Mouse (Mus musculus): ENCODE data around the gene Spata32. TPM values are rescaled to one million over a fixed set of nuclear protein-coding genes. Genes with fewer than 3 reads are reported as not detected.

Spata32 gene
- total and polyA plus RNA-seq, 2 experiments from 2014 or later = 1.5 to 1.6 TPM

DNA sequence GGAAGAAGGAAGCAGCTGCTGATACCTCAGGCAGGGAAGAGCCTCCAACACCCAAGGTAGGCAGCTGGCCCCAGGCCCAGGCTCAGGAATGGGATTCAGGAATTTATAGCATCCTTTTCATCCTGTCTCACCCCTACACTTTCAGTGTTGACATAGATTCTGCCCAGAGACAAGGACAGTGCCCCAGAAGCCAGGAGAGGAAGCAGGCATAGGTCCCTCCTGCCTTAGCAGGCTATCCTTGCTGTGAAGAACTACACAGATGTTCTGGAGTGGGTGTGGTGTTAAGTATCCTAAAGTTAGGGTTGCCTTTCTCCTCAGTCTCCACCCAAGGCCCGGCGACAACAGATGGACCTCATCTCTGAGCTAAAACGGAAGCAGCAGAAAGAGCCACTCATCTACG is 20.9 kb downstream of the Spata32 start:
- H3K4me1 ChIP-seq (ENCODE audit: insufficient read depth, low read length) = peaks cover 29% of the 10 kb centered on the region
- no peaks in the 10 kb centered on the region for H3K9me3 ChIP-seq (ENCODE audit: low read length)
- 0 out of 2 replicates have a peak, but pooled peaks cover 4% of the 10 kb centered on the region for H3K27me3 ChIP-seq (ENCODE audit: insufficient read depth, low read length)
- H3K4me3 ChIP-seq (ENCODE audit: low read length) = no peak overlapping the region
- no peak overlapping the region for H3K27ac ChIP-seq
- WGBS = 87% methylated on average over 4 of the region's 4 CpGs
- no peak overlapping the region for H3K4me2 ChIP-seq (ENCODE audit: low read depth, low read length)
- no peak overlapping the region for H3K9ac ChIP-seq (replicated peaks; ENCODE audit: low read length)
- DNase-seq (ENCODE audit: low spot score) (no peak), ATAC-seq (no peak)
- TF ChIP-seq CTCF (IDR thresholded peaks at IDR 0.05; ENCODE audit: low read depth) = no peak
- no peaks in the 10 kb centered on the region; the same call in 1 of the 2 replicates for H3K36me3 ChIP-seq (ENCODE audit: insufficient read depth, low read length)

DNA sequence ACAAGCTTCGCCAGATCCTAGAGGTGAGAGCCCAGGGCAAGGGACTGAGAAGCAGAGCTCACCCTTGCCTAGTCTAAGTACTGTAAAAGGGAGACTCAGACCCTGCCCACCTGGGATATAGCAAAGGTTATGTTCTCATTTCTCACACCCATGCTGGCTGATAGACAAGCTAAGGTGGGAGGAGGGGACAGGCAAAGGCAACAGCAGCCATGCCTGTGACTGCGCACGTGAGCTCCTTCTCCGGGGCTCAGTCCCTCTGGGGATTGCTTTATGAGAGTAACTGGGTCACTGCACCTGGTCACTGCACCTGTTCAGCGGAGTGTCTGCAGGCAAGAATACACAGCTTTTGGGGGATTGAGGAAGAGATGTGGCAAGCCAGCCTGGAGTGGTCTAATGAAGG is 22.6 kb downstream of the Spata32 start:
- ATAC-seq = no peak
- no peak for TF ChIP-seq CTCF (IDR thresholded peaks at IDR 0.05; ENCODE audit: low read depth)
- no peak overlapping the region for H3K4me2 ChIP-seq (ENCODE audit: low read depth, low read length)
- H3K36me3 ChIP-seq (ENCODE audit: insufficient read depth, low read length) = peaks cover 5% of the 10 kb centered on the region; the same call in 1 of the 2 replicates
- H3K27ac ChIP-seq = no peak overlapping the region
- H3K27me3 ChIP-seq (ENCODE audit: insufficient read depth, low read length) = peaks cover 9% of the 10 kb centered on the region; the same call in 1 of the 2 replicates
- no peak for DNase-seq (ENCODE audit: low spot score)
- WGBS = 72% methylated on average over 5 of the region's 5 CpGs
- H3K4me3 ChIP-seq (ENCODE audit: low read length) = no peak overlapping the region
- H3K9me3 ChIP-seq (ENCODE audit: low read length) = no peaks in the 10 kb centered on the region
- no peak overlapping the region for H3K9ac ChIP-seq (replicated peaks; ENCODE audit: low read length)
- H3K4me1 ChIP-seq (ENCODE audit: insufficient read depth, low read length) = peaks cover 26% of the 10 kb centered on the region

DNA sequence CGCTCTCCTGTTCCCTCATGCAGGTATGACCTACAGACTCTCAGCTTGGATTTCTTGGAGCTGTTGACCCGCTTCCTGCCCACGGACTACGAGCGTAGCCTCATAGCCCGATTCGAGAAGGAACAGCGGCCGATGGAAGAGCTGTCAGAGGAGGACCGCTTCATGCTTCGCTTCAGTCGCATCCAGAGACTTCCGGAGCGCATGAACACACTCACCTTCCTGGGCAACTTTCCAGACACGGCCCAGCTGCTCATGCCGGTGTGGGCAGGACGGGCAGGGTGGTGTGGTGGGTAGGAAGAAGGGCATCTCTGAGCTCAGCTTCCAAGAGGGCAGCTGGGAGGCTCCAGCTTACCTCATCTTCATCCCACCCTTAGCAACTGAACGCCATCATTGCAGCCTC is 23.0 kb downstream of the Spata32 start:
- H3K4me1 ChIP-seq (ENCODE audit: insufficient read depth, low read length) = peaks cover 26% of the 10 kb centered on the region
- H3K9ac ChIP-seq (replicated peaks; ENCODE audit: low read length) = no peak overlapping the region
- DNase-seq (ENCODE audit: low spot score) (no peak), ATAC-seq (no peak)
- 85% methylated on average over 18 of the region's 18 CpGs for WGBS
- no peak overlapping the region for H3K4me2 ChIP-seq (ENCODE audit: low read depth, low read length)
- H3K27ac ChIP-seq = no peak overlapping the region
- TF ChIP-seq CTCF (IDR thresholded peaks at IDR 0.05; ENCODE audit: low read depth) = no peak
- H3K27me3 ChIP-seq (ENCODE audit: insufficient read depth, low read length) = peaks cover 9% of the 10 kb centered on the region; the same call in 1 of the 2 replicates
- H3K4me3 ChIP-seq (ENCODE audit: low read length) = no peak overlapping the region
- H3K9me3 ChIP-seq (ENCODE audit: low read length) = no peaks in the 10 kb centered on the region
- H3K36me3 ChIP-seq (ENCODE audit: insufficient read depth, low read length) = peaks cover 9% of the 10 kb centered on the region; the same call in 1 of the 2 replicates

DNA sequence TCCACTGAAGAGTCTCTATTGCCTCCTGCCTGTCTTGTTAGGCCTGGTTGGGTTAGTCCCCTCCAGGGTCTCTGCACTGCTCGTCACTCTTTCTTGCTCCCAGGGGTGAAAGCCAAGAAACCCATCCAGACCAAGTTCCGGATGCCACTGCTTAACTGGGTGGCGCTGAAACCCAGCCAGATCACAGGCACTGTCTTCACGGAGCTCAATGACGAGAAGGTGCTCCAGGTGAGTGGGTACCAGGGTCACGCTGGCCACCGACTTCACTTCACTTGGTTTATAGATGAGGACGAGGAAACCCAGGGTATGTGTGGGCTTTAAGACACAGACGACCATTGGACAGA is 24.4 kb downstream of the Spata32 start:
- no peak for TF ChIP-seq CTCF (IDR thresholded peaks at IDR 0.05; ENCODE audit: low read depth)
- Histone ChIP-seq H3K36me3 (ENCODE audit: insufficient read depth, low read length) (peaks cover 11% of the 10 kb centered on the region; the same call in 1 of the 2 replicates), H3K4me1 (ENCODE audit: insufficient read depth, low read length) (peaks cover 14% of the 10 kb centered on the region; the same call in 1 of the 2 replicates), H3K4me3 (ENCODE audit: low read length) (no peak overlapping the region), H3K27me3 (ENCODE audit: insufficient read depth, low read length) (peaks cover 9% of the 10 kb centered on the region; the same call in 1 of the 2 replicates), H3K9me3 (ENCODE audit: low read length) (no peaks in the 10 kb centered on the region), H3K4me2 (ENCODE audit: low read depth, low read length) (no peak overlapping the region), H3K27ac (no peak overlapping the region), H3K9ac (replicated peaks; ENCODE audit: low read length) (no peak overlapping the region)
- WGBS = 40% methylated on average over 9 of the region's 9 CpGs
- DNase-seq (ENCODE audit: low spot score) (no peak), ATAC-seq (no peak)

DNA sequence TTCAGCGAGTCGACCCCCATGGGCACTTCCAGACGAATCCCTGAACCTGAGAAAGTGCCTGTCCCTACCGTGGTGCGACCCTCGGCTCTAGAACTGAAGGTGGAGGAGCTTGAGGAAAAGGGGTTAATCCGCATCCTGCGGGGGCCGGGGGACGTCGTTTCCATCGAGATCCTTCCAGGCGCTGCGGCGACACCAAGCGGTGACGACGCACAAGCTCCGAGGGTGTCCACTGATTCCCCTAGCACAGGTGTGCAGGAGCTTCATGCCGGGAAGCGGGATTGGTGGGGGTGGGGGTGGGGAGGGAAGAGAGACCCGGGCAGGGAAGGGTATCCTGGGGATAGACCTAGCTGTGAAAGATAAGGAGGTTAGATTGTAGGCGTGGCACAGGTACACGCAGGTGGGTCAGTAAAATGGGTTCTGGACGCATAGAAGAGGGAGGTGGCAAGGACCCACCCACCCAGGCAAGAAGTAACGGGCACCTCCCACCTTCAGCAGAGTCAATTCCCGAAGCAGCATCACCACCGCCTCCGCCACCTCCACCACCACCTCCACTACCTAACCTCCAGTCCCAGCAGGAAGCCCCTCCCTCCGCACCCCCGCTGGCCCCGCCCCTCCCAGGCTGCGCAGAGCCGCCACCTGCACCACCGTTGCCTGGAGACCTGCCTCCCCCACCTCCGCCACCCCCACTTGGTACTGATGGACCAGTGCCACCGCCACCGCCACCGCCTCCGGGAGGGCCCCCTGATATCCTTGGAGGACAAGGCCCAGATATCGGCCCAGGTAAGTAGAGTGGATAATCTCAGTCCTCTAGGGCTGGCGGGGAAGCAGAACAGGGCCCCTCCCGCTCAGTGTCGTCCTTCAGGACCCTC is 25.0 kb downstream of the Spata32 start:
- H3K4me2 ChIP-seq (ENCODE audit: low read depth, low read length) = peak overlapping the region; percentile 57
- ATAC-seq = peak; percentile 68; the same call in 1 of the 2 replicates
- 0 out of 2 replicates have a peak, but pooled peaks cover 8% of the 10 kb centered on the region for H3K4me1 ChIP-seq (ENCODE audit: insufficient read depth, low read length)
- peak; percentile 70 for TF ChIP-seq CTCF (IDR thresholded peaks at IDR 0.05; ENCODE audit: low read depth)
- peaks cover 9% of the 10 kb centered on the region; the same call in 1 of the 2 replicates for H3K27me3 ChIP-seq (ENCODE audit: insufficient read depth, low read length)
- peak overlapping the region; percentile 33; the same call in 1 of the 2 replicates for H3K9ac ChIP-seq (replicated peaks; ENCODE audit: low read length)
- peak overlapping the region; percentile 29 for H3K4me3 ChIP-seq (ENCODE audit: low read length)
- 9% methylated on average over 43 of the region's 44 CpGs for WGBS
- H3K36me3 ChIP-seq (ENCODE audit: insufficient read depth, low read length) = peaks cover 11% of the 10 kb centered on the region; the same call in 1 of the 2 replicates
- DNase-seq (ENCODE audit: low spot score) = peak; percentile 83
- H3K27ac ChIP-seq = no peak overlapping the region
- H3K9me3 ChIP-seq (ENCODE audit: low read length) = no peaks in the 10 kb centered on the region

DNA sequence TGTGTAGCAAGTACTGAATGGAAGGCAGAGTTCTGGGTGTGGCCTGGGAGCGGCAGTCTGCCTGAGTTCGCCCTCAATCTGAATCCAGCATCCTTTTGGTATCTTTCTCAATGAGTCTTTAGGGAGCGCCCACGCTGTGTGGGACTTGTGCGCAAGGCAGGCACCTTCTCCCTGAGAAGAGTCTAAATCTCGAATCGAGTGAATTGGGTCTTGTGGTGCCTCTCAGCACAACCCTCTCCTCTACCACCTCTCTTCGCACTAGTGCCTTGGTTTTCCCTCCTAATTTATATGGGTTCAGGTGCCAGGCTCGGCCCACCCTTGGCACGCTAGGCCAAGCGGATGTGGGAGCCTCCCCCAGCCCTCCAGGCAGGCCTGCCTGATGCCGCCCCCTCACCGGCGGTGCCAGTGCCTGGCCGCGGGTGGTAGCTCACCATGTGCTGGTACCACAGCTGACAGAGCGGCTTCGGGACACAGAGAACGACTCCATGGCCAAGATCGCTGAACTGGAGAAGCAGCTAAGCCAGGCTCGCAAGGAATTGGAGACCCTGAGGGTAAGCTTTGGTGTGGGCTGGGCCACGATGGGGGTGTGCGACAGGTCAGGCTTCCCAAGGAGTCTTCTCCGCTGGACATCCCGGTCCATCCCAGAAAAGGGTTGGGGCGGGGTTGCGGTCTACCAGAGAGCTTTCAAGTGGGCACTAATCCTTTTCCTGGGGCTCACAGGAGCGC is 25.8 kb downstream of the Spata32 start:
- no peak for TF ChIP-seq CTCF (IDR thresholded peaks at IDR 0.05; ENCODE audit: low read depth)
- ATAC-seq (no peak), DNase-seq (ENCODE audit: low spot score) (no peak)
- 22% methylated on average over 28 of the region's 28 CpGs for WGBS
- Histone ChIP-seq H3K9me3 (ENCODE audit: low read length) (no peaks in the 10 kb centered on the region), H3K4me1 (ENCODE audit: insufficient read depth, low read length) (0 out of 2 replicates have a peak, but pooled peaks cover 8% of the 10 kb centered on the region), H3K4me2 (ENCODE audit: low read depth, low read length) (peak overlapping the region; percentile 57), H3K27ac (no peak overlapping the region), H3K9ac (replicated peaks; ENCODE audit: low read length) (peak overlapping the region; percentile 33; the same call in 1 of the 2 replicates), H3K36me3 (ENCODE audit: insufficient read depth, low read length) (peaks cover 11% of the 10 kb centered on the region; the same call in 1 of the 2 replicates), H3K27me3 (ENCODE audit: insufficient read depth, low read length) (peaks cover 9% of the 10 kb centered on the region; the same call in 1 of the 2 replicates), H3K4me3 (ENCODE audit: low read length) (peak overlapping the region; percentile 29)
